In genomic region chr13:109268659-109269322, GRCm38 (mm10) we compare ENCODE assay signal across 21 mouse cellular contexts.
"Had no signal": no experiment of that assay in that cellular context is flagged by ENCODE, and none has a peak within 500 bp of the region (broad histone marks: within the 10 kb centered on the region; RNA-seq: fewer than 3 reads in every experiment).

No protein-coding gene starts in this region.

- H3K27ac ChIP-seq: liver, embryonic 15.5 days; lung, embryonic 15.5 days; macrophage; midbrain, embryonic 13.5 days; midbrain, embryonic 15.5 days; neural tube, embryonic 13.5 days; neural tube, embryonic 15.5 days; stomach, embryonic 15.5 days; stomach, postnatal 0 days had no signal

- H3K27me3 ChIP-seq: liver, embryonic 15.5 days; lung, embryonic 15.5 days; megakaryocyte, embryonic 14.5 days; midbrain, embryonic 13.5 days; midbrain, embryonic 15.5 days; neural tube, embryonic 13.5 days; neural tube, embryonic 15.5 days; stomach, embryonic 15.5 days had no signal

- H3K36me3 ChIP-seq: liver, embryonic 15.5 days; lung, embryonic 15.5 days; midbrain, embryonic 13.5 days; midbrain, embryonic 15.5 days; neural tube, embryonic 13.5 days; neural tube, embryonic 15.5 days; stomach, embryonic 15.5 days had no signal

- H3K9me3 ChIP-seq: liver, embryonic 15.5 days; lung, embryonic 15.5 days; megakaryocyte, embryonic 14.5 days; midbrain, embryonic 13.5 days; midbrain, embryonic 15.5 days; neural tube, embryonic 13.5 days; neural tube, embryonic 15.5 days; stomach, embryonic 15.5 days had no signal

- ATAC-seq: liver, postnatal 0 days; lung, postnatal 0 days; midbrain, embryonic 13.5 days had no signal

- H3K4me1 ChIP-seq: liver, embryonic 15.5 days; lung, embryonic 15.5 days; neural tube, embryonic 13.5 days; neural tube, embryonic 15.5 days; stomach, embryonic 15.5 days had no signal

- H3K9ac ChIP-seq: liver, embryonic 15.5 days; liver, postnatal 0 days; lung, embryonic 15.5 days; midbrain, embryonic 13.5 days; midbrain, embryonic 15.5 days; neural tube, embryonic 13.5 days; neural tube, embryonic 15.5 days; stomach, embryonic 15.5 days had no signal

- H3K4me2 ChIP-seq: liver, embryonic 15.5 days; lung, embryonic 15.5 days; midbrain, embryonic 11.5 days; midbrain, embryonic 13.5 days; midbrain, embryonic 15.5 days; neural tube, embryonic 13.5 days; neural tube, embryonic 15.5 days; stomach, embryonic 15.5 days had no signal

- H3K4me3 ChIP-seq: liver, embryonic 15.5 days; lung, embryonic 15.5 days; megakaryocyte, embryonic 14.5 days; midbrain, embryonic 13.5 days; midbrain, embryonic 15.5 days; neural tube, embryonic 13.5 days; neural tube, embryonic 15.5 days; stomach, embryonic 15.5 days had no signal

- DNase-seq: liver, postnatal 0 days; lung, adult 2 months; lung, postnatal 14 days; lung, postnatal 36 days; retina, postnatal 1 day; right cerebral cortex, adult 18-20 months; right cerebral cortex, postnatal 25 days; thymus, adult 2 months; thymus, postnatal 25 days had no signal
